Mouse (Mus musculus): ENCODE measurements at regions not wholly inside any gene's neighbourhood (a gene's known extent, or its start where the extent isn't known, plus 50 kb on each side); places are given as distances from the start of the nearest gene placed in this dataset.

DNA sequence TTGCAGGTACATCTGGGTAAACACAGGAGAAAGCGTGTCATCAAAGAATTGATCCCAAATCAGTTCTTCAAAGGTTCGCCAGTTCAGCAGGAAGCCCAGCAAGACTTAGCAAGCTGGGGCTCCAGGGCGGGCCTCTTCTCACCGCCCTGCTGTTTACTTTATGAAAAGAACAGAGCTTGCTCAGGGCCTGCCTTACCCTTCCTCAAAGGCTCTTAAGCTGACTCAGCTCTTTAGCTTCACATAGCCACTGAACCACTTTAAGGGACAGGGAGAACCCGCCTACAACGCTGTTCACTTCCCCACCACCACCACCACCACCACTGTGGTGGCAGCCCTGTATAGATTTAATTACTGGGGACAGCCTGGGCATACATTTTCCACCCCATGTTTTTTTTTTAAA, 148.5 kb downstream of the Clic5 start:
- no peak for DNase-seq (ENCODE audit: low spot score in 2 of 2)

DNA sequence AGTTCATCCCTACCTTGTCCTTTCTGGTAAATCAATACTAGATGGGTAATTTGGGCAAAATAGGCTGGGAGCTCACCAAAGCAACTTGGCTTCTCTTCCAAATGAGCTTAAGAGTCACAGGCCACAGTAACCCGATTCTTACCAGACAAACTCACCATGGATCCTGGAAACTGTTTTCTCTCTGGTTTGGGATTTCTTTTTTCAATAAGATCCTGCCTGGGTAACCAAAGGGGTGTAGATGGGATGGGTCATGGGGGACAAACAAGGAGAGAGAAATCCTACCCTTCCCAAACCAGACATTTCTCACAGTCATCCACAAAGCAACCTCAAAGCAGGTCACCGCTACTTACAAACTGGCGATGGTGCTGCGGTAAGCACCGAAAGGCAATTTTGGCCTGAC, 148.9 kb downstream of the Clic5 start:
- DNase-seq (ENCODE audit: low spot score in 2 of 2) = no peak

DNA sequence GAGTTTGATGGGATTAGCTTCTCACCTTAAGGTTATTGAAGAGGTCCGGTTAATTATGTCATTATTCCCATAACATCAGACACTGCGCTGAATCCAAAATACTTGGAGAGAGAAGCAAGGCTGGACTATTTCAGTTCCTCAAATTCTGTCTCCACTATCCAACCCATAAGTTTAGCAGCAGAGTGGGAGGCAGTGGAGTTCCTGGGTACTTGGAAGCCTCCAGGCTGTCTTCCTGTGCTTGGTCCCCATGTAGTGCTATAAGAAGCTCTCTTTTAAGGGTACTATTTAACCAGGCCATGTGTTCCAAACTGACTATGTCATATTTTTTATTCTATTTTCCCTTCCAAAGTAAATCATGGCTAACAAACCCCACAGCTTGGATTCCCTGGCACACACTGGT, 156.2 kb downstream of the Clic5 start:
- DNase-seq (ENCODE audit: low spot score in 2 of 2) = no peak

DNA sequence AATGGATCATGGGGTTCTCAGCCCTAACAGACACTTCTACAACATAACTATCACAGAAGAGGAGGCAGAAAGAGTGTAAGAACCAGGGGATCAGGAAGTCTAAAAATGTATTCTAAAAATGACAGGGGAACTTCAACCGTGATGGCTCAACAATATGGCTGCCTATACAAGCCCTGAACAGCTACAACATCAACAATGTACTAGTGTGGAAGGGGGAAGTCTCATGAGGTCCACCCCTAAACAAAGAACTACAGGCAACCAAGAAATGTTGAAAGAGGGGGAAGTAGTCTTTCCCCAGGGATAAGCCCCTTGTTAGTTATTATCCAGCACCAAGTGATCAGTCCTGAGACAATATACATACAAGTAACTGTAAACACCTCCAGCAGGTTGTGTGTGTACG, 157.0 kb downstream of the Clic5 start:
- DNase-seq (ENCODE audit: low spot score in 2 of 2) = no peak

DNA sequence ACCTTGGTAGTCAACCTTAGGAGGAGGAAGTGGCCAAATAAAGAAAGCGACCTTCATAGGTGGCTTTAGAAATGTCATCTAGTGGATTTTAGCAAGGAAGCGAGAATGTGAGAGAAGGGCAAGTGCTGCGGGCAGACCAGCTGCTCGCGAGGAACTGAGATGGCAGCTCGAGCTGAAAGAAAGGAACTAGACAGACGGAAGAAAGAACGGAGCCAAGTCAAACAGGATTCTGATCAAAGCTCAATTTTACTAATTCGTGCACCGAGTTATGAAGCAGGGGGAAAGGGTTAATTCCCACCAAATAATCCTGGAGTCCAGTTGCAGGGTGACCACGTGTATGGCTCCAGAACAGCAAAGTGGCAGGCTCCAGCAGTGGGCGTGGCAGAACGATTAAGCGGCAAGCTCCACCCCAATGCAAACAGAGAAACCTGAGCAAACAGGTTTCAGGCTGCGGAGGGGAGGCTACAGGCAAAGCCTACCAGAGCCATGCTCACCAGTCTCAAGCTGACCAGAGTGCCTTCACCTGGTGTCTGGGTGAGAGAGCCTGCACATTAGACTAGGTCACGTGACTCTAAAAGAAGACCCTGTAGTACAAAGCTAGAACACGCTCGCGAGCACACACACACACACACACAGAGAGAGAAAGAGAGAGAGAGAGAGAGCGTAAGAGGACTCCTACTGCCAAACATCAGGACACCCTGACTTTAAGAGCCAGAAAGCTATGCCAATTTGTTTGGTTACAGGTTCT, 162.0 kb downstream of the Clic5 start:
- DNase-seq (ENCODE audit: low spot score in 2 of 2) = no peak

DNA sequence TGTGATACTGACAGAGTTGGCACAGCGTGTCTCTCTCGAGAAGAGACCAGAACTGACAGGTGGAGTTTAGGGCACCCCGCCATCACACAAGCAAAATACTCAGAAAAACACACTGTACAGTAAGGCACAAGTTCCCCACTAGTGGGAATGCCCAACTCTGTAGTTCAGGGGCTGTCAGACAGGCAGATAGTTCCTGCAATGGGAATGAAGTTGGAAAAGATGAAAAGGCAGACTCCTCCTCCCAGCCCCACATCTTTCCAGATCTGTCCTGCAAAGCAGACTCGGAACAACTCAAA, 162.5 kb downstream of the Clic5 start:
- DNase-seq (ENCODE audit: low spot score in 2 of 2) = no peak

DNA sequence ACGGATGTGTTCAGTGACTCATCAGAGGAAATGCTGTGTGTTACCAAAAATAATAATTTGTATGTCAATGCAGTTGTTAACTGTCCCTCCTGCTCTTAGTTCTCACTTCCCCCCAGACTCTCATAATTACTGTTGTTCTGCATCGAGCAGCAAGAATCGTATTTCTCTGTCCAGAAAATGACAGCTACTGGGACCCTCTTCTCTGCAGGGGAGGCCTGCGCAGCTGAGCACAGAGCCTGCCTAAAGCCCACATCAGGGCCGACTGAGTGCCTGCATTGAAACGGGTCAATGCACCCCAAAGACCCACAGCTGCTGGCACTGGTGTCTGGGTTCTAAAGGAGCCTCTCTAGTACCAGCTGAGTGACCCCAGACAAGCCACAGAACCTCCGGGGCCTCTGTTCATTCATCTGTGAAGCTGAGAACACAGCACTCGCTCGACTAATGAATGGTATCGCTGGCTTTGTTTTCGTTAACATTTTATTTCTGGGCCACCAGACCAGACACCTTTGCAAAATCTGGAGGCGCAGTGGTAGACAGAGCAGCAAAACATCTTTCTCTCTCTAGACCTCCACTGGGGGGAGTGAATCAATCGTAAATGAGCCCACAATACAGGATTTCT, 163.2 kb downstream of the Clic5 start:
- peak in 1 of 2 experiments; percentile 23 for DNase-seq (ENCODE audit: low spot score in 2 of 2)

DNA sequence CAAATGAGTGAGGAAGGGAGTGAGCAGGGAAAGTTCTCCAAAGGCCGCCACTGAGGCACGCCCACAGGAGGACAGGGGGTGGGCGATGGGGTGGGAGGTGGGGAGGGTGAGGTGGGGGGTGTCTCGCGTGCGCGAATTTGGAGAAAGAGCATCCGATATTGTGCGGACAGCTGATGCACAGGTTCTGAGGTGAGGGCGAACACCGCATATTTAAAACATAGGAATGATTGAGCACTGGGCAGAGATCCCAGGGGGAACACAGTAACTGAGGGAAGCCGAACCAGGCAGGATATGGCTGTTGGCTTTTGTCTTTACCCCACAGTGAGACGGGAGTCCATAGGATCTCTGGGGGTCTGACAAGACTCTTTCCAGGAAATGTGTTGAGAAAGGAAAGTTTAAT, 163.8 kb downstream of the Clic5 start:
- DNase-seq (ENCODE audit: low spot score in 2 of 2) = no peak

DNA sequence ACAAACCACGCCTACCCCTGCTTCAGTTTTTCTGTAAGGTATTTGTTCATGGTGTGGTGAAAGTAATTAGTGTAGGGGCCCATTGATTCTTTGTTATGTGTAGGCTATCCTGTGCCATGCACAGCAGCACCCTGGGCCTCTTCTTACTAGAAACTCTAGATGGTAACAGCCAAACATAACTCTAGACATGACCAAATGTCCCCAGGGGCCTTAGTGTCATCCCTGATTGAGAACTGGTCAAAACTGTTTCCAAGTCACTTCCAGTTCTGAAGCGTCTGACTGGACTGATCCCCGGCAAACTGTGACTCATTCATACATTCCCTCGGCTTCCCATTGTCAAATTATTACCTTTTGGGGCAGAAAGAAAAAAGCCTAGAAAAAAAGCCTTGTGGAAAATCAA, 174.7 kb downstream of the Clic5 start:
- no peak for DNase-seq (ENCODE audit: low spot score in 2 of 2)

DNA sequence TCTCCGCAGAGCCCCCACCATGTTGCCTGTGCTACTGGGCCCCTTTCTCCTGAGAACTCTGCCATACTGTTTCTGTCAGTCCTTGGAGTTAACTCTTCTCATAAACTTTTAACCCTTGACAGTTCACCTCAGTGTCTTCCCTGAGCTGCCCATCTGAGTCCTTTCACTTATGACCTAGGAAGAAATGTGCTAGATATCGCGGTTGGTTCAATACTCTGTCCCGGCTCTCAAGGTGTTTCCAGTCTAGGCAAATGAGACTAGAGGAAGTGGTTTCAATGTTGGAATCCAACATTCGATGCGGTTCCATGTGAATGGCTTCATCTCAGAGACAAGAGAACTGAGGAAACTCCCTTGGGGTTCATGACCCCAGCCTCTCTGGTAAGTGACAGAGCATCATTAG, 176.1 kb downstream of the Clic5 start:
- no peak for DNase-seq (ENCODE audit: low spot score in 2 of 2)

DNA sequence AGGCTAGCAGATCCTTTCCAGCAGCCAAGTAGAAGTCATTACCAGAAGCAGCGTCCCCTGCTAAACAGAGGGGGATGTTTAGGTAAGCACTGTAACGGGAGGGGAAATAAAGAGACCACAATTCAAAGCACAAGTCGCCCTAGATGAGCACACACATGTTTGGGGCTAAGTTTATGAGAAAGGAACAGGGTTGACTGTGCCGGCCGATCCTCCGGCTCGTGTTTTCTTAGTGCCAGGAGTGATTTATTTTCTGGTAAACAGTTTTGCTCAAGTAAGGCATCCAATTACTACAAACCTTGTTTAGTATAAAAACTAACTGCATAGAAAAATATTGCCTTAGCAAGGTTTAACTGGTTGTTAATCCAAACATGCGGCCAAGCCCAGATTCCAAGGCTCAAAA, 178.1 kb downstream of the Clic5 start:
- no peak for DNase-seq (ENCODE audit: low spot score in 2 of 2)

DNA sequence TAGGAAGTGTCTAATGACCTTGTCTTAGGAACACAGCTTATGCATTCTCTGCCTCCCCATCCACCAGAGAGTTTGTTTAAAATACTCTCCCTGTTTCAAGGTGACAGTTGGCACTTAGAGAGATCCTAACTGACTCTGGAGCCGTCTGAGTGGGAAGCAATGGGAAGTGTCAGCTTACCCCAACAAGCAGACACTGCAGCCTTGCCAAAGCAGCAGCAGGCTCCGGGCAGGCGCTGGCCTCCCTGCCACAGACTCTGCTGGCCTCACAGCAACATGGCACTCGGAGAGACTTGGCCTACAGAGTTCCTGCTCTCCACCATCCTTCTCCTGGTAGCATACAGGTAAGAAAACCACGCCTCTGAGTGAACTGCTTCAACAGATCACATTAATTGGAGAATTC, 179.2 kb downstream of the Clic5 start:
- DNase-seq (ENCODE audit: low spot score in 2 of 2) = no peak

DNA sequence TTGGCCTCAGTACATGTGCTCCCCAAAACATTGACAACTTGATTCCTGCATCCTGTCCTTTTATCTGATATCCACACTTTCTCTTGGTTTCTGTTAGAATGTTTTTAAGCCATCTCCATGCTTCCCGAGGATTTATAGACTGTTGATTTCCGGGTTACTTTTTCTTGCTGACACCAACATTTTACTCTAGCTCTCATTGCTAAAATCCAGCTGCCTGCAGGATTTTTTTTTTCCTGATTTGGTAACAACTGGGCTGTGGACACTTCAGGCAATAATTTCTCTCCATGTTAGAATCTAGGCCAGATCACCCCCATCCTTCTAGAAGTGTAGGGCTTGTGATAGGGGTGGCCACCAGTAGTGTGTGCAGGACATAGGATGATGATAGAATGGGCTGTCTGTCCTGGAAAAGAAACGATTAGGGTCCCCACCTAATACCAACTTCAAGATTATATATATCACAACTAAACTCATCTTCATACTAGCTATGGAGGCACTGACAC, 182.6 kb downstream of the Clic5 start:
- no peak for DNase-seq (ENCODE audit: low spot score in 2 of 2)

DNA sequence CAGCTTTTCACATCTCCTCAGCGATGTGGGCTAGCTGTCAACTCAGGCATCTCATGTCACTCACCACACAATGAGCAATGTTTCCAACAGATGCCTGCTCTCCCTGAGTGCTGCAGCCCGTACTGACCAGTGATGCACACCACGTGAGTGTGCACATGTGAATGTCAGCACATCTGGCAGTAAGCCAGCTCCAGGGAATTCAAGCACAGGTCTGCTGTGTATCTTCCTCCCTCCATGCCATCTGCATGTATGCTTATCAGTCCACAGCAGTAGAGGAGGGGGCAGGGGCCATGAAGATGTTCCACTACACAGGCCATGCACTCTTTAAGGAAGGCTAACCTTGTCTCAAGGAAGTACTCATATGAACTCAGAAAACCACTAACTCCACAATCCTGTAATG, 183.2 kb downstream of the Clic5 start:
- peak in 1 of 2 experiments; percentile 47 for DNase-seq (ENCODE audit: low spot score in 2 of 2)

DNA sequence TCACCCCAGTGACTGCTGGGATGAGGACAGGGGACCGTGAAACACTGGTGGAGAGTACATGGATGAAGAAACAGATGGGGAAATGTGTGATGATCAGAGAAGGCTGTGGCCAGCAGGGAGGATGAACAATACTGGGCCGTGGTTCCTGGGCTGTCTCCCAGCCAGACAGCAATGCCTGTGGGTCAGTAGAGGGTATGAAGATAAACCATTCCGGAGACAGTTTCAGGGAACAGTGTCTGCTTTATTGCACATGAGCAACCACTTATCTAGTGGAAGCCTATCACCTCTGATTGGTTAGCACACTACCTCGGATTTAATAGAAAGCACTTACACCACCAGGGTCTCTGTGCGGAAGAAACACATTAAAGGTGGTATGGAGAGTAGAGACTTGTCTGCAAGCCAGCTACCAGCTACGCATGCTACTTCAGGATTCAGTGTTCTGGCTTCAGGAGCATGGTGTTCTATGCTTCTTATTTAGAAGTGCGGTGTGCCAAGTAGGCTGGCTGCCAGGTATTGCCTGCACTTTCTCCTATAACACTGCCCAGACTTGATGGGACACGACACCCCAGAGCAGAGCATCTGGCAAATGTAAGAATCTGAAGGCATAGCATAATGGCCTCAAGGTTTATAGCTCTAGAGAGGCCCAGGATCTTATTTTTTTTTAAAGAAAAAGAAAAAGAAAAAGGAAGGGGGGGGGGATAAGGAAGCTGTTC, 185.5 kb downstream of the Clic5 start:
- no peak for DNase-seq (ENCODE audit: low spot score in 2 of 2)

DNA sequence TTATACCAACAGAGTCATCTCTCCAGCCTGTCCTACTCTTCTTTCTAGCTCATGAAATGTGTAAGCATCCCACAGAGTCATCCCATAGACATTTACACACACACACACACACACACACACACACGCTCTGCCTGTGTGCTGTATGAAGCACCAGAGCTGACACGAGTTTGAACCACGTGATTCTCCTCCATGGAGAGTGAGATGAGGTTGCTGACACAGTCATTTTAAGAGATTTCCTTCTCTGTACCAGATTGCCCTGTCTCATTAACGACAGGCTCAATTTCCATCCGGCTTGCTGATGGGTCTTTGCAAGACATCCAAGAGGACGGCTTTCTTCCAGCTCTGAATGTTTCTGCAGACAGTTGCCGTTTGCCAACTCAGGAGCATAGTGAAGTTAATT, 190.0 kb downstream of the Clic5 start:
- no peak for DNase-seq (ENCODE audit: low spot score in 2 of 2)

DNA sequence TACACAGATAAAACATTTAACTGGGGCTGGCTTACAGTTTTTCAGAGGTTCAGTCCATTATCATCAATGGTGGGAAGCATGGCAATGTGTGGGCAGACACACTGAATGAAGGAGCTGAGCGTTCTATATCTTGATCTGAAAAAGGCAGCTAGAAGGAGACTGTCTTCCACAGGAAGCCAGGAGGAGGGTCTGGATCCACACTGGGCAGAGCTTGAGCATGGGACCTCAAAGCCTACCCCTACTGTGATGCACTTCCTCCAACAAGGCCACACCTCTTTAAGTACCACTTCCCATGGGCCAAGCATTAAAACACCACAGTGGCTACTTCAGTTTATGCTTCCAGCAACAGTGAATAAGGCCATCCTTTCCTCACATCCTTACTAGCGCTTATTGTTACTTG, 200.5 kb downstream of the Clic5 start:
- DNase-seq (ENCODE audit: low spot score in 2 of 2) = no peak

DNA sequence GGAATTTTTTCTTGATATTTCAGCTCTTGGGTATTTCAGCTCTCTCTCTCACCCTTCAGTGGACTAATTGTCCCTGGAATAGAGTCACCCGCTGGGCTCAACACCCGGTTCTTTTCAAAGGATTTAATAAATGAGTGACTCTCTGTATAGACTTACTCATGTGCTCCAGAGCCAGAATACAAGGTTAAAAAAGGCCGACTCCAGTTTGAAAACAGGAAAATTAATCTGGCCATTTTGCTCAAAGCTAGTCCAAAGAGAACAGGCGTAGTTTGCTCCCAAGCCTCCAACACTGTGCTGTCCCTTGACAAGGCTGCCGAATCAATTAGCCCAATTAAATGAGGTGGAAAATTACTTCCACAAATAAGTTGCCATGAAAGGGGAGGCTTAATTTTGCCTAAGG, 209.4 kb downstream of the Clic5 start:
- no peak for DNase-seq (ENCODE audit: low spot score in 2 of 2)

DNA sequence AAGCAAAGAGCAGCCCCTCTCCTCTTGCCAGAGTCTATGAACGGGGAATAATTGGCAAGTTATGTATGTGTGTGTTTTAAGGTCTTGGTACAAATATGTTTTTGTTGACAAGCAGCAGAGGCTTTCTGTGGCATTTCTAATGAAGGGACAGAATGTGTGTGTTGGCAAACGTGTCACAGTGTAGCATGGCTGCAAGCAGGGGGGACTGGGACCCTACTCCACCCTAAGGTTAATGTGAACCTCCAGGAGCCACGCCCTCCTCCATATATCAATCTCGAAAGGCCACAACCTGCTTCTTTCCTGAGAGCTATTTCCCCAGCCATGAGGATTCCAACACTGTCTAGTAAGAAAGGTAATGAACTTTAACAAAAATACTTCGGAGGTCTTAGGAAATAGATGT, 209.8 kb downstream of the Clic5 start:
- no peak for DNase-seq (ENCODE audit: low spot score in 2 of 2)

DNA sequence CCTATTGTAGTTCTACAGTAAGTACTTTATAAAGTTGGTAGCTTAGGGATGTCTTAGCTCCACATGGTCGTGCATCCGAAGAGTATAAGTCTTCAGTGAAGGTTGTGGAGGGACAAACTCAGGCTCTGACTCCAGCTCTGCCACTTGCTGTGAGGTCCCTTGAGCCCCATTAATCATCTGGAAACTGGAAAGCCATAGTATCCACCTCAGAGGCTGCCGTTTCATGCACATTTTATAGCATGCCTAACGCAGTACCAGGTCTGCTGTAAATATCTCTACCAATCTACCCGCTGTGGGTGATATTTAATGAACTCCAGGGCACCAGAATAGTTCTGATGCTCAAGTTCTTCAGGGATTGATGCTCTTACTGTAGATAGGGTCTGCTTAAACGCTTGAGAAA, 216.5 kb downstream of the Clic5 start:
- no peak for DNase-seq (ENCODE audit: low spot score in 2 of 2)

DNA sequence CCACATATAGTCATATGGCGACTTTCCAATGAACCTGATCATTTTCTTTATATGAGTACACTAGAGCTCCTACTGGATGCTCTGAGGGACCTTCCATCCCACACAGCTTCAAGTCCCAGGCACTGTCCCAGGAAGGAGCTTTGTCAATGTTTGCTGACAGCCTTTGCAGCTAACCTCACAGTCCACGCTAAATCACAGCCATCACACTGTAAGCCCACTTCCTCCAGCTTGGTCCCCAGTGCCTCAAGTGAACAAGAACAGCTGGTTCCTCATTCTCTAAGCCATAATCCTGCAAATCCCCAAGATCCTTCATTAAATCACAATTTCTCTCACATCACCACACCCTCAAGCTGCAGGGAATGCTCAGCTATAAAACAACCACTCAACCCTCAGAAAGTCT, 222.6 kb downstream of the Clic5 start:
- no peak for DNase-seq (ENCODE audit: low spot score in 2 of 2)

DNA sequence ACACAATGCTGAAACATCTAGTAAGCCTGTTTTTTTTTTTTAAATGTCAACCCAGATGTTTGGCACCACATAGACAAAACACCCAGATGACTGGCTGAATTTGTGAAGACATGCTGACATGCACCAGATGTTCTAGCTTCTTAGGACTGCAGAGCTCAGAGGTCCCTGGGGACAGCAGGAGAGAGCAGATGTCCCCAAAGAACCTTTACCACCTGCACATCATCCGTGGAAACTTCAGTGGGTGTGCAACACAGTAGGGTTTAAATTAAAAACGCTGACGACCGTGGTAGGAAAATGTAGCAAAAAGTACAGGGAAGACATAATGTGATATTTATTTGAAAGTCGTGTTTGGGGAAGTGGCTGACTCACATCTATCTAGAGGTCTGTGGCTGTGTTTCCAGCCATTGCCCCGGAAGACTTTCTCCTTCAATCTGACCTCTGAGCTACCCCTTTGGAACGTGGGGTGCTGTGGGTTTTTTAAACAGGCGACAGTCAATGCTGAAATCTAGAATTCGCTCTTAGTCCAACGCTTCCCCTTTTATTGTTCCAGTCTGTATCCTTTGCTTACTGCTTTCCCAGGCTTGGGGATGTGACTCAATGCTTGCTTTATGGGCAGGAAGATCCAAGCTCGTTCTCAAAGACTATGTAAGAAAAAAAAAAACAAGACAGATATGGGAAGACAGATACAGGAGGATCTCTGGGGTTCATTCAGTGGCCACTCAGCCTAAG, 230.5 kb downstream of the Clic5 start:
- DNase-seq (ENCODE audit: low spot score in 2 of 2) = no peak

DNA sequence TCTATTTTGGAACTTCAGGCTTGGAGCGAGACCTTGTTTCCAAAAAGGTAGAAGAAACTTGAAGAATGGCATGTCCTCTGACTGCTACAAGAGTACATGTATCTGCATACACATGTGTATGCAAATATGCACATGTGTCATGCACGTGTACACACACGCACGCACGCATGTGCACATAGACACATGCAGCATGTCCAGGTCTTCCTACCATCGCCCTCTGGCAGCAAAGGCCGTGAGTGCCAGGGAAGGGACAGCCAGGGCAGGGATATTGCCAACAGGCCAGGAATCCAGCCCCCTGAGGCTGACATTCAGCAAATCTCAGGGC, 231.0 kb downstream of the Clic5 start:
- no peak for DNase-seq (ENCODE audit: low spot score in 2 of 2)
